Mouse (Mus musculus): ENCODE data around the gene Babam2.

GRCm38 (mm10) chr5:32134051-32134732 is 436.7 kb downstream of the Babam2 start:
- TF ChIP-seq CTCF (IDR thresholded peaks at IDR 0.05; ENCODE audit: borderline replicate concordance, extremely low read depth, insufficient read depth, insufficient read length) (no peak), POLR2A (IDR thresholded peaks at IDR 0.05; ENCODE audit: borderline replicate concordance, extremely low read depth, insufficient read depth, insufficient read length, poor library complexity, severe bottlenecking) (no peak)

All from brain, embryonic 14.5 days (tissue).